Mouse (Mus musculus) CH12.LX (cell line): ENCODE data around the gene Fktn.

ENCODE experiments used
- CHD1 ChIP-seq: IDR thresholded peaks from 2 replicates; pipeline ENCODE4 v1.6.1; 2012; ENCODE audit warnings: low read depth, low read length, improper control_type of control experiment, inconsistent platforms
- CTCF ChIP-seq, 2 experiments: IDR thresholded peaks in 1 of 2; conservative IDR thresholded peaks in 1 of 2; 2 replicates each; pipeline ENCODE4 v1.5.1; 2011 to 2012; ENCODE audit warnings: low read depth in 2 of 2, low read length in 2 of 2, improper control_type of control experiment in 1 of 2, inconsistent platforms in 1 of 2, mild to moderate bottlenecking in 1 of 2, moderate library complexity in 1 of 2
- EP300 ChIP-seq: IDR thresholded peaks from 2 replicates; pipeline ENCODE4 v1.6.1; 2011; ENCODE audit warnings: low read length, improper control_type of control experiment
- ETS1 ChIP-seq: conservative IDR thresholded peaks from 2 replicates; pipeline ENCODE4 v1.6.1; 2012; ENCODE audit warnings: low read depth, mild to moderate bottlenecking, inconsistent platforms, low read length, improper control_type of control experiment, moderate library complexity
- IRF4 ChIP-seq: IDR thresholded peaks from 2 replicates; pipeline ENCODE4 v1.6.1; 2014; ENCODE audit warnings: low read depth, mild to moderate bottlenecking, inconsistent platforms, low read length, improper control_type of control experiment
- MAX ChIP-seq: IDR thresholded peaks from 2 replicates; pipeline ENCODE4 v1.6.1; 2011; ENCODE audit warnings: low read length, improper control_type of control experiment
- NRF1 ChIP-seq: IDR thresholded peaks from 2 replicates; pipeline ENCODE4 v1.6.1; 2014; ENCODE audit warnings: low read depth, mild to moderate bottlenecking, inconsistent platforms, low read length, improper control_type of control experiment, moderate library complexity
- POLR2A ChIP-seq: IDR thresholded peaks from 2 replicates; pipeline ENCODE4 v1.6.1; 2011; ENCODE audit warnings: low read depth, mild to moderate bottlenecking, improper control_type of control experiment, low read length
- POLR2AphosphoS2 ChIP-seq: IDR thresholded peaks from 2 replicates; pipeline ENCODE4 v1.6.1; 2011; ENCODE audit warnings: low read depth, low read length, improper control_type of control experiment
- SIN3A ChIP-seq: IDR thresholded peaks from 2 replicates; pipeline ENCODE4 v1.6.1; 2012; ENCODE audit warnings: low read length, improper control_type of control experiment, inconsistent platforms
- TCF12 ChIP-seq: IDR thresholded peaks from 2 replicates; pipeline ENCODE4 v1.6.1; 2014; ENCODE audit warnings: low read depth, mild to moderate bottlenecking, inconsistent platforms, low read length, improper control_type of control experiment
- ZC3H11A ChIP-seq: IDR thresholded peaks from 2 replicates; pipeline ENCODE4 v1.6.1; 2012; ENCODE audit warnings: low read depth, mild to moderate bottlenecking, inconsistent platforms, low read length, improper control_type of control experiment
- ZKSCAN1 ChIP-seq: IDR thresholded peaks from 2 replicates; pipeline ENCODE4 v1.6.1; 2012; ENCODE audit warnings: low read depth, inconsistent platforms, low read length, improper control_type of control experiment, borderline replicate concordance

GRCm38 (mm10) chr4:53759678-53760077, 45.9 kb downstream of the Fktn start:
- no peak for TF ChIP-seq ZC3H11A
- TF ChIP-seq IRF4 = no peak
- no peak for TF ChIP-seq TCF12
- TF ChIP-seq NRF1 = no peak
- TF ChIP-seq POLR2A = no peak
- no peak for TF ChIP-seq EP300
- no peak for TF ChIP-seq ZKSCAN1
- TF ChIP-seq CTCF (conservative IDR thresholded peaks at IDR 0.05 in 1 of 2, IDR thresholded peaks at IDR 0.05 in 1 of 2; ENCODE audit: low read depth in 2 of 2, low read length in 2 of 2) = no peak
- TF ChIP-seq POLR2AphosphoS2 = no peak
- TF ChIP-seq MAX = no peak
- TF ChIP-seq ETS1 = no peak
- TF ChIP-seq SIN3A = no peak
- TF ChIP-seq CHD1 = no peak
